8 mouse cellular contexts compared by ENCODE assay signal in the genomic region with DNA sequence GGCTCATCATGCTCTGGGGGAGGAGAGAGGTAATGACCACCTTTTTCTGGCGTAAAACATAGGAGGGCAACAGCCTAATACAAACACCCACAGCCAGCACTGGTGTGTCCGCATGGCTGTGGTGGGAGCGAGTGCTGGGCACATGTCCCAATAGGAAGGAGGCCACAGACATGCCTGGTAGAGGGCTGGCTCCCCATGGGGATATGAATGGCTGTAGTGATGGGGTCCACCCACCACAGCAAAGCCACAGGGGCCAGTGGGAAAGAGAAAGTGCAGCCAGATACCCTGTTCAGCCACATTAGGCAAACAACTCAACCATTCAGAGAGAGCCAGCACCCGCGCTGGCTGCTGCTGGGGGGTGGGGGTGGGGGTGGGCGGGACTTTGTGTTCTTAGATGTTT.
A peak's percentile ranks its signal among the peaks of the same experiment; 100 is the strongest.
DNase-seq lines count a peak whose midpoint lies in the region; ATAC-seq lines count a peak whose summit lies in the region.

No protein-coding gene starts in this region.

- peaks cover 61% of the 10 kb centered on the region for H3K4me1 ChIP-seq in embryonic facial prominence, embryonic 13.5 days
- peaks cover 48% of the 10 kb centered on the region for H3K4me1 ChIP-seq in hindbrain, embryonic 12.5 days
- H3K4me1 ChIP-seq in midbrain, embryonic 12.5 days = peaks cover 45% of the 10 kb centered on the region

- peak overlapping the region; percentile 12 for H3K4me2 ChIP-seq in embryonic facial prominence, embryonic 13.5 days
- 0 out of 2 replicates have a peak overlapping the region, but pooled peaks have one; percentile 15 for H3K4me2 ChIP-seq in hindbrain, embryonic 12.5 days (replicated peaks)
- no peak overlapping the region for H3K4me2 ChIP-seq in midbrain, embryonic 12.5 days (replicated peaks)

- 0 out of 2 replicates have a peak, but pooled peaks have one; percentile 8 for ATAC-seq in embryonic facial prominence, embryonic 13.5 days (ENCODE audit: insufficient number of reproducible peaks, insufficient read depth, low FRiP score, low TSS enrichment, low read depth)
- no peak for ATAC-seq in hindbrain, embryonic 12.5 days (ENCODE audit: low FRiP score)
- no peak for ATAC-seq in midbrain, embryonic 12.5 days (ENCODE audit: low FRiP score, low read depth)

- no peak overlapping the region for H3K4me3 ChIP-seq in embryonic facial prominence, embryonic 13.5 days
- H3K4me3 ChIP-seq in hindbrain, embryonic 12.5 days = no peak overlapping the region
- H3K4me3 ChIP-seq in midbrain, embryonic 12.5 days = no peak overlapping the region

- H3K27me3 ChIP-seq in embryonic facial prominence, embryonic 13.5 days = peaks cover 38% of the 10 kb centered on the region
- H3K27me3 ChIP-seq in hindbrain, embryonic 12.5 days = 0 out of 2 replicates have a peak, but pooled peaks cover 8% of the 10 kb centered on the region
- peaks cover 27% of the 10 kb centered on the region for H3K27me3 ChIP-seq in midbrain, embryonic 12.5 days

- H3K9me3 ChIP-seq in embryonic facial prominence, embryonic 13.5 days = no peaks in the 10 kb centered on the region
- H3K9me3 ChIP-seq in hindbrain, embryonic 12.5 days (replicated peaks) = no peaks in the 10 kb centered on the region
- H3K9me3 ChIP-seq in midbrain, embryonic 12.5 days = no peaks in the 10 kb centered on the region

- peak overlapping the region; percentile 41; the same call in 1 of the 2 replicates for H3K9ac ChIP-seq in embryonic facial prominence, embryonic 13.5 days
- H3K9ac ChIP-seq in hindbrain, embryonic 12.5 days = peak overlapping the region; percentile 20; the same call in 1 of the 2 replicates
- peak overlapping the region; percentile 37; the same call in 1 of the 2 replicates for H3K9ac ChIP-seq in midbrain, embryonic 12.5 days (replicated peaks)

- peak overlapping the region; percentile 48 for H3K27ac ChIP-seq in embryonic facial prominence, embryonic 13.5 days
- H3K27ac ChIP-seq in hindbrain, embryonic 12.5 days = peak overlapping the region; percentile 100
- H3K27ac ChIP-seq in midbrain, embryonic 12.5 days (replicated peaks) = no peak overlapping the region

- WGBS in embryonic facial prominence, embryonic 13.5 days = 32% methylated on average over 6 of the region's 6 CpGs
- 26% methylated on average over 6 of the region's 6 CpGs for WGBS in hindbrain, embryonic 12.5 days
- 35% methylated on average over 6 of the region's 6 CpGs for WGBS in midbrain, embryonic 12.5 days

- DNase-seq in layer of hippocampus, adult 9-11 months = peak; percentile 48
- DNase-seq in layer of hippocampus, adult 8-10 months (ENCODE audit: low spot score in 2 of 2) = no peak
- DNase-seq in gastrocnemius, postnatal 4 days (ENCODE audit: low spot score in 2 of 2) = no peak
- DNase-seq in gastrocnemius, adult 18-20 months (ENCODE audit: low spot score) = no peak
- no peak for DNase-seq in embryo, embryonic 11 days

- H3K36me3 ChIP-seq in embryonic facial prominence, embryonic 13.5 days = no peaks in the 10 kb centered on the region
- H3K36me3 ChIP-seq in hindbrain, embryonic 12.5 days = no peaks in the 10 kb centered on the region
- no peaks in the 10 kb centered on the region for H3K36me3 ChIP-seq in midbrain, embryonic 12.5 days
